Mouse (Mus musculus) forebrain, embryonic 11.5 days (tissue): ENCODE measurements around the gene Adamts7. TPM values are rescaled to one million over a fixed set of nuclear protein-coding genes. Genes with fewer than 3 reads are reported as not detected.

Experiments used
- ATAC-seq: fragments of 200-750 bp; cut with Nextera tagmentation; replicated peaks from 2 replicates; pipeline ENCODE4 v1.8.0; 2017; ENCODE audit warnings: moderate TSS enrichment; ENCODE audit not compliant: low FRiP score
- DNase-seq: peaks from one replicate; pipeline ENCODE4 v3.0.0-alpha.2; 2017; ENCODE audit warnings: low spot score
- H3K27ac ChIP-seq: fragments of 300-500 bp; sonication (generic); 2 replicates; pipeline ENCODE4 v1.5.1; 2014; ENCODE audit warnings: low read depth, low read length
- H3K27me3 ChIP-seq: fragments of 300-500 bp; sonication (generic); 2 replicates; pipeline ENCODE4 v1.6.1; 2014; ENCODE audit warnings: mild to moderate bottlenecking, low read length, mixed read lengths; ENCODE audit not compliant: control insufficient read depth, insufficient read depth
- H3K36me3 ChIP-seq: fragments of 300-500 bp; sonication (generic); 2 replicates; pipeline ENCODE4 v1.6.1; 2014; ENCODE audit warnings: mild to moderate bottlenecking, low read length, moderate library complexity, mixed read lengths; ENCODE audit not compliant: control insufficient read depth, insufficient read depth
- H3K4me1 ChIP-seq: fragments of 300-500 bp; sonication (generic); replicated peaks from 2 replicates; pipeline ENCODE4 v1.6.1; 2014; ENCODE audit warnings: low read length, mixed read lengths; ENCODE audit not compliant: control insufficient read depth, insufficient read depth
- H3K4me2 ChIP-seq: fragments of 300-500 bp; sonication (generic); 2 replicates; pipeline ENCODE4 v1.6.1; 2014; ENCODE audit warnings: low read depth, mild to moderate bottlenecking, low read length, moderate library complexity, mixed read lengths; ENCODE audit not compliant: severe bottlenecking
- H3K4me3 ChIP-seq: fragments of 300-500 bp; sonication (generic); 2 replicates; pipeline ENCODE4 v1.5.1; 2014; ENCODE audit warnings: low read depth, low read length
- H3K9ac ChIP-seq: fragments of 300-500 bp; sonication (generic); 2 replicates; pipeline ENCODE4 v1.6.1; 2014; ENCODE audit warnings: low read length
- H3K9me3 ChIP-seq: fragments of 300-500 bp; sonication (generic); 2 replicates; pipeline ENCODE4 v1.6.1; 2016; ENCODE audit warnings: low read length, mixed read lengths; ENCODE audit not compliant: control insufficient read depth
- WGBS: fragments of 180-500 bp; shearing (Covaris S2); extraction: QIAGEN DNeasy Blood & Tissue Kit; methylation state at CpG from one replicate; pipeline ENCODE4 v1.1.7; 2014; 5-methylcytosine and 5-hydroxymethylcytosine counted together
- polyA plus RNA-seq: library from polyadenylated mRNA; unstranded; fragments of >200 nt; fragmentation: Nextera tagmentation; extraction: Ambion mirVana; gene quantifications from 2 replicates; pipeline ENCODE4 v1.2.1, GENCODE M21; 2014

Adamts7 gene
- polyA plus RNA-seq, 1 experiment from 2014 or later, result 22.2 TPM

DNA sequence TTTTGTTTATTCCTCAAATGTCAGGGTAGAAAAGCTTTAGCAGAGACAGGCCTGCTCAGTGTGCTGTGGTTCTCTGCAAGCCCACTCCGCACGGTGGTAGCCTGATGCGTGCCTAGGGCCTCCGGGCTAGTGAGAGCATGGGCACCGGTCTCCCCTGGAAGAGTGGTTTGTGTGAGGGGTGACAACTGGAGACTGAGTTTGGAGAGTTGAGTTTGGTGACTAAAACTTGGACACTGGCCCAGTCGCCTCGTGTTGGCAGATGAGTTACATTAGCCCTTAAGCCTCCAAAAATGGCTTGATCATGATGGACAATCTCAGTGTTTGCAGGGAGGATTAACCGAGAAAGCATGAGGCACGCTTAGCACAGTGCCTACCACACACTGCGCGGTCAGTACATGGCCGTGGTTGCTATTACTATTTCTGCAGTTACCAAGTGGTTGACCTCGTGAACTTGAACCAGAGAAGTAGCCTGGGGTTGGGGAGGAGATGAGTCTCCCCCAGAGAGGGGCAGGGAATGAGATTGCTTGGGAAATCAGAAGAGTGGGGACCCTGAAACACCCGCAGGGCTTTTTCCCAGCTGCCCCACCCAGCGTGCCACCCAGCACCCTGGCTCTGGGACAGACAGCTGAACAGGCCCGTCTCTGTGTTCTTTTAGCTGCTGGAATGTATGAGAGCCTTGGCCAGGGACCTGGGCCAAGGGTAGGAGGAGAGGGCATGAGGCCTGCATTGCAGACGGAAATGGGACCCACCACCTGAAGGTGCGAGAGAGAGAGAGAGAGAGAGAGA, 20.0 kb downstream of the Adamts7 start:
- Histone ChIP-seq H3K9me3 (no peaks in the 10 kb centered on the region), H3K4me1 (no peaks in the 10 kb centered on the region), H3K36me3 (no peaks in the 10 kb centered on the region), H3K9ac (no peak overlapping the region), H3K27ac (no peak overlapping the region), H3K4me2 (no peak overlapping the region), H3K27me3 (no peaks in the 10 kb centered on the region), H3K4me3 (no peak overlapping the region)
- 89% methylated on average over 18 of the region's 18 CpGs for WGBS
- ATAC-seq (no peak), DNase-seq (no peak)

DNA sequence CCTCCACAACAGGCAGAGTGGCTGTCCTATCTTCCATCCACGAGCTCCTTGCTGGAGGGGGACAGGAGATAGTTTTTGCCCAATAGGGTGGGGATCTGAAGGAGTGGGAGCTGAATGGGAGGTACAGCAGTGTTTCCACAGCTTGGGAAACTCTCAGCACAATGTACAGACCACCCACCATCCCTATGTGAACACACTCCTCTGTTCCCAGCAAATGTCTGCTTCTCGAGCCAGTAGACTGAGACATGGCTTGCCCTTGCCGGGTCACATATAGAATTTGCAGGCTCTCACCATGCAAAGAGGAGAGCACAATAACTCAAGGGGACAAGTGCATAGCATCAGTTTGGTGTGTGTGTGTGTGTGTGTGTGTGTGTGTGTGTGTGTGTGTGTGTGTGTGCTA, 20.7 kb downstream of the Adamts7 start:
- H3K36me3 ChIP-seq, result no peaks in the 10 kb centered on the region
- H3K9me3 ChIP-seq, result no peaks in the 10 kb centered on the region
- H3K27me3 ChIP-seq, result no peaks in the 10 kb centered on the region
- H3K9ac ChIP-seq, result no peak overlapping the region
- ATAC-seq, result no peak
- DNase-seq, result no peak
- H3K4me1 ChIP-seq, result no peaks in the 10 kb centered on the region
- no peak overlapping the region for H3K27ac ChIP-seq
- WGBS, result 77% methylated on average over 3 of the region's 3 CpGs
- H3K4me3 ChIP-seq, result no peak overlapping the region
- H3K4me2 ChIP-seq, result no peak overlapping the region

DNA sequence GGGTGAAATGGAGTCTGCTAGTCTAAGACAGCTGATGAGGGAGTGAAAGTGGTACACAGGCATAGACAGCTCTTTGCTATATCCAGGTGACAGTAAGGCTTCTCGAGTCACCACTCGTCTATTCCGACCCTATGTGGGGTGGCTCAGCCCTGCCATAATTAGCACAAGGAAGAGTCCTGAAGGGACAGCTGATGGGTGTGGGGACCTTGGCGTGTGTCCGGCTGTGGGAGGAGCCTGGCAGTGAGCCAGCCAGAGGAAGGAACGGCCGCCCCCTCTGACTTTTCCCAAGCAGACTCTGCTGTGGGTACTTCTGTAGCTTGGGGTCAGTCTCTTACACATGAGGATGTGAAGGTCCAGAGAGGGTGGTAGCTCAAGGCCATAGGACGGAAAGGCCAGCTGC, 21.2 kb downstream of the Adamts7 start:
- no peaks in the 10 kb centered on the region for H3K4me1 ChIP-seq
- WGBS, result 78% methylated on average over 8 of the region's 8 CpGs
- H3K4me2 ChIP-seq, result no peak overlapping the region
- H3K4me3 ChIP-seq, result no peak overlapping the region
- ATAC-seq (no peak), DNase-seq (no peak)
- H3K27me3 ChIP-seq, result no peaks in the 10 kb centered on the region
- no peaks in the 10 kb centered on the region for H3K36me3 ChIP-seq
- H3K27ac ChIP-seq, result no peak overlapping the region
- H3K9me3 ChIP-seq, result no peaks in the 10 kb centered on the region
- H3K9ac ChIP-seq, result no peak overlapping the region

DNA sequence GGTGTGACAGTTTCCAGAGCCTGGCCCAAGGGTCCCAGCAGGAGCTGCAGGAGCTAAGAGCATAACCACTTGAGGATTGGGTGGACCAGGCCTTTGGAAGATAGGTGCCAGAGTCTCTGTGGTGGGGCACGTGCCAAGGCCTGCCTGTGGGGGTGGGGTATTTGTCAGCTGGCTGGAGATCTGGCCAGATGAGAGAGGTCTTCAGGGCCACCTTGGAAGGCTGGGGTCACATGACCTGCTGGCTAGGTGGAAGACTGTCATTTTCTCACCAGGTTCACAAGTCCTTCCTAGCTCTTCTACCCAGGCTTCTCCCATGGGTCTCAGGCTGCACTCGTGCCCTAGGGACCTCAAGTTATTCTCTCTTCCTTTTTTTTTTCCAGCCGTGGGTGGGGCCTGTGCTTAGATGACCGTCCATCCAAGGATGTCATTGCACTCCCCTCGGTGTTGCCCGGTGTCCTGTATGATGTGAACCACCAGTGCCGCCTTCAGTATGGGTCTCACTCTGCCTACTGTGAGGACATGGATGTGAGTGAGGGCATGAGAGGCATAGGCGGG, 22.6 kb downstream of the Adamts7 start:
- H3K4me2 ChIP-seq, result no peak overlapping the region

DNA sequence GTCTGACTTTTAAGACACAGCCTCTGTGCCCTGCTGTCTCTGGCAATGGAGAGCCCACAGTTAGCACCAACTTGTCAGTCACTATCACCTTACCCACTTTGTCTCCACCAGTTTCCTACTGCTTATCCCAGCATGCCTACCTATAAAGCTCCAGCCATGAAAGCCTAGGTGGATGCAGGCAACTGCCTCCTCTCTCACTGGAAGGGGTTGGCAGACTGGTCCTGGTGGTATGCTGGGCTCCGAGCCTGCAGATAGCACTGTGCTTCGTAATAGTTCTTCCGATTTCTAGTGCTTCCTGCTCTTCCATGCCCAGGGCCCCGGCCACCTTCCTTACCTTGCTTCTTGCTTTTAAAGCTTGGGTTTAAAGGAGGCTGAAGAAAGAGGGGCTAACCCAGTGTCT, 26.0 kb downstream of the Adamts7 start:
- Histone ChIP-seq H3K4me1 (no peaks in the 10 kb centered on the region), H3K4me2 (no peak overlapping the region), H3K4me3 (no peak overlapping the region), H3K36me3 (no peaks in the 10 kb centered on the region; the same call in 1 of the 2 replicates), H3K9ac (no peak overlapping the region), H3K27ac (no peak overlapping the region), H3K9me3 (no peaks in the 10 kb centered on the region), H3K27me3 (no peaks in the 10 kb centered on the region)
- WGBS, result 97% methylated on average over 4 of the region's 4 CpGs
- DNase-seq, result no peak
- no peak for ATAC-seq

More for the DNA sequence above, 22.6 kb downstream of the Adamts7 start:
- H3K4me1 ChIP-seq, result no peaks in the 10 kb centered on the region
- no peak overlapping the region for H3K27ac ChIP-seq
- no peak for ATAC-seq
- no peak overlapping the region for H3K4me3 ChIP-seq
- H3K9ac ChIP-seq, result no peak overlapping the region
- no peaks in the 10 kb centered on the region; the same call in 1 of the 2 replicates for H3K36me3 ChIP-seq
- no peak for DNase-seq
- WGBS, result 89% methylated on average over 8 of the region's 8 CpGs
- no peaks in the 10 kb centered on the region for H3K9me3 ChIP-seq
- H3K27me3 ChIP-seq, result no peaks in the 10 kb centered on the region

DNA sequence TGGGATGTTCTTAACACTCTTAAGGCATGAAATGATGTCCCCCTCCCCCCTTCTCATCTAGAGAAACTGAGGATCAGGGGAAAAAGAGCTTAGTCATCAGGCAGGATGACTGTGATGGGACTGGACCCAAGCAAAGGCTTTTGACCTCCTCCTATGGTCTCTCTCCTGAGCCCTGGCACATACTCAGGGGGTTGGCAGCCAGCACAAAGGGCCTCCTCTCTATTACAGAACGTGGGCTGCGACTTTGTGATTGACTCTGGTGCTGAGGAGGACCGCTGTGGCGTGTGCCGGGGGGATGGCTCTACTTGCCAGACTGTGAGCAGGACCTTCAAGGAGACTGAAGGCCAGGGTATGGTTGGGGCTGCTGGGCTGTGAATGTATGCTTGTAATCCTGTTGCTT, 26.5 kb downstream of the Adamts7 start:
- no peak overlapping the region for H3K4me2 ChIP-seq
- no peaks in the 10 kb centered on the region for H3K4me1 ChIP-seq
- no peak overlapping the region for H3K9ac ChIP-seq
- H3K4me3 ChIP-seq, result no peak overlapping the region
- WGBS, result 84% methylated on average over 5 of the region's 5 CpGs
- H3K27ac ChIP-seq, result no peak overlapping the region
- H3K27me3 ChIP-seq, result no peaks in the 10 kb centered on the region
- DNase-seq, result no peak
- no peak for ATAC-seq
- no peaks in the 10 kb centered on the region for H3K9me3 ChIP-seq
- H3K36me3 ChIP-seq, result no peaks in the 10 kb centered on the region; the same call in 1 of the 2 replicates

DNA sequence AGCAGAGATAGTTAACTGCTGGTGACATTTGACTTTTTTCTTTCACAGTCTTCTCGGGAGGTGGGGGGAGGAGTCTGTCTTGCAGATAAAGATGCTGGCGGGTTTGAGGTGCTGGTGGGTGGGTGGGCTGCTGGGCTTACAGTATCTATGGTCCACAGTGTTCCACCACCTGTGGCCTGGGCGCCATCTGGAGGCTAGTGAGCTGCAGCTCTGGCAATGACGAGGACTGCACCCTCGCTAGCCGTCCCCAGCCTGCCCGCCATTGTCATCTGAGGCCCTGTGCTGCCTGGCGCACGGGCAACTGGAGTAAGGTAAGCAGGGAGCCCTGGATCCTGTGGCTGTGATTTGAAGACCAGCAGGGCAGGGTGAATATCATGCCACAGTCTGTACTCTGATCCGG, 32.1 kb downstream of the Adamts7 start:
- no peak overlapping the region for H3K4me3 ChIP-seq
- no peaks in the 10 kb centered on the region for H3K9me3 ChIP-seq
- WGBS, result 89% methylated on average over 10 of the region's 10 CpGs

DNA sequence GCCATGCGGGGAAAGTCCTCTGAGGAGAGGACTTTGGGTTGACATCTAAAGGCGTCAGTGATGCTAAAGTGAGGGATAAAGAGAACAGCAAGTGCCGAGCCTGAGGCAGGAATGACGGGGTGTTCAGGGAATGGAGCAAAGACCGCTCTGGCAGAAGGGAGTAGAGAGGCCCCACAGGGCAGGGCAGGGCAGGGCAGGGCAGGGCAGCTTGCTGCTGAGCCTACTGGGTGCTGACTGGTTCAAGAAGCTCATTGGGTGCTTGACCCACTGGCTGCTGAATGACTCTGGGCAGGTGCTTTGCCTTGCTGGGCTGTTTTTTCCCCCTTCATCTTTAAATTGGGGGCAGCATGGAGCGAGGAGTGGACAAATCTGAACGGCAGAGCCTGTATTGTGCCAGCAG, 33.4 kb downstream of the Adamts7 start:
- H3K4me3 ChIP-seq, result no peak overlapping the region
- WGBS, result 89% methylated on average over 7 of the region's 7 CpGs
- no peaks in the 10 kb centered on the region for H3K27me3 ChIP-seq
- no peaks in the 10 kb centered on the region for H3K4me1 ChIP-seq
- ATAC-seq (no peak), DNase-seq (no peak)
- no peak overlapping the region for H3K4me2 ChIP-seq
- H3K9me3 ChIP-seq, result no peaks in the 10 kb centered on the region
- no peak overlapping the region for H3K9ac ChIP-seq
- peaks cover 3% of the 10 kb centered on the region; the same call in 1 of the 2 replicates for H3K36me3 ChIP-seq
- H3K27ac ChIP-seq, result no peak overlapping the region

More for the DNA sequence above, 32.1 kb downstream of the Adamts7 start:
- Histone ChIP-seq H3K4me2 (no peak overlapping the region), H3K9ac (no peak overlapping the region), H3K4me1 (no peaks in the 10 kb centered on the region), H3K27me3 (no peaks in the 10 kb centered on the region), H3K36me3 (peaks cover 3% of the 10 kb centered on the region; the same call in 1 of the 2 replicates), H3K27ac (no peak overlapping the region)
- DNase-seq (no peak), ATAC-seq (no peak)
